Mouse (Mus musculus): Measurements from ENCODE around the gene Fbxw4.

The Fbxw4 gene

DNA sequence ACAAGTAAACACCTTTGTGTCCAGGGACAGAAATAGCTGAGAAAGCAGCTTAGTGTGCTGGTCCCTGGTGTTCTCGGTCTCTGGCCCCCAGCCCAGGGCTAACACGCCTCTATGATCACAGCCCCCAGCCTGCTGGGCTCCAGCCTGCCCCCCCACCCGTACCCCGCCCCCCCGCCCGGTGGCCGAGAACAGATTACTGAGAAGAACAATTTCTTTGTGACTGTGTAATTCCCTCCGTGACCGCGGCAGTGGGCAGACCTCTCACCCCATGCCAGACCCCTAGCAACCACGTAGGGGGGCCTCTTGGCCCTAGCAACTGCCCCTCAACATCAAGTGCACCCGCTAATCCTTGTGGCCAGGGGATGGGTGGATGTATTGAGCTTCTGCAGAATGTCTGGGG is 79.9 kb downstream of the Fbxw4 start:
- intact Hi-C loops (cut with DNase I) = no loop called here

DNA sequence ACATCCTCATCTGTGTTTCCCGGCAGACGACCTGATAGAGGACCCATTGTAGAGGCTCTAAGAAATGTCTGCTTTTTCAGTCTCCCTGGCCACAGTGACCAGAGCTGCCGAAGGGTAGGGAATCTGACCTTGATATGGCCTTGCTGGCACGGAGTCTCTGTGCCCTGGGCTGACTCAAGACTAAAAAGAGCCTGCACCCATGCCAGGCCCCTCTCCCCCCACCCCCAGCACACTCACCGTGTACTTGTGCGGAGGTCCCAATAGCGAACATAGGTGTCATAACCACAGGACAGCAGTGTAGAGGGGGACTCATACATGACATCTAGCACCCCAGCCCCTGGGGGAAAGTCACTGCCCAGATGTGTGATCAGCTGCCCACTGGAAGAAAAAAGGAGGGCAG is 80.7 kb downstream of the Fbxw4 start:
- intact Hi-C loops (cut with DNase I) = no loop called here

DNA sequence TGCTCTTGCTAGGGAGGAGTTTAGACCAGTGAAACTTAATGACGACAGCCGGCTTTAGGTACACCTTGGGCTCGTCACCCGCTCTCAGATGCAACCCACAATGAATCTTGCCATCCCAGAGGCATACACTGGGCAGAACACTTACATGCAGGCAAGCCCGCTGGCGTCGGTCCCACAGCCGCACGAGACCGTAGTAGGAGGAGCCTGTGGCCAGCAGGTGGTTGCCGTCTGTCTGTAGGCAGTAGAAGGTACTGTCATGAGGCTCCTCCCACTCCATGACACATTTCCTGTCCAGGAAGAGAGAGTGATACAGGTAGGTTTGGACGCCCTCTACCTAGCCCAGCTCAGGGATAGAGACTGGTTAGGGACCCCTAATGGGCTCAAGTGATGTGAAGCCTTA is 81.1 kb downstream of the Fbxw4 start:
- intact Hi-C loops (cut with DNase I) = no loop called here

DNA sequence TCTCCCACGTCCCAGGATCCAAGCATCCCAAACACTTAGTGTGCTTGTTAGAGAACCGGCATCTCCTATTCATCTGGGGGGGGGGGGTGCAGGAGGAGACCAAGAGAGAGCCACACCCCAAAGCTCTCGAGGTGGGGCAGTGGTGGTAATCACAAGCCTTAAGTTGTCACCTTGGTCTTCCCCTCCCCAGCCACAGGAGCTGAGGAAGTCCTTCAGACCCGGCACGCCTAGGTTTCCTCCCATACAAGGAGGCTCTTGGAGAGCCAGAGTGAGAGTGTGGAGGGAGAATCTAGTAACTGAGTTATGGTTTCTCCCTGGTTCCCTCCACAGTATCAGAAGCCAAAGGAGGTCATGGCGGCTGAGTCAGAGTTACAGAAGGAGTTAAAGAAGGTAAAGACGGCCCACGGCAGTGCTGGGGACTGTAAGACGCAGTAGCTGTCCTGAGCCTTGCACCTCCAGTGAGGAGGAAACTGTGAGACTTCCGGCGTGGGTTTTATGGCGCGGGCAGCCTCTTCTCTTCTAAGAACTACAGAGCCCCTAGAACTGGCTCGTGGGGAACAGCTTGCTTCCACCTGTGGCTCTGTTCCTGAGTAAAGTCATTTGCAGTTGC is 82.9 kb downstream of the Fbxw4 start:
- intact Hi-C loops (cut with DNase I) = no loop called here

DNA sequence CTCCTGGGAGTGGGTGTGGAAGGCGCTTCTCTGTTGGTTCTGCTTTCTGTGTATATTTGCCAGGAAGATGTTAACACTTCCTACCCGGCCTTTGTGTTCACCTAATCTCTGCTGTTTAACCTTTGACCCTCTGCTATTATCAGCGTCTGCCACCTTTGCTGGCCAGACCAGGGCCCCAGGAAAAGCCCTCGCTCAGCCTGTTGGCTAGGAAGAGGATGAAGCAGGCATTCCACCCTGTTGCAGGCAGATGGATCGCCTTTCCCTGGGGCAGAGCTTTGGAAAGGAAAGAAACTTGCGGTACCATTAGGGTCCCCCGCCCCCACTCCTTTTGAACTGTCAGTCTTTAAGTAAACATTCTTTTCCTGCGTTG is 84.5 kb downstream of the Fbxw4 start:
- intact Hi-C loops (cut with DNase I) = loop anchor here (2.0 kb wide), 1 partner anchor 171 kb away; no protein-coding TSS in a partner anchor

DNA sequence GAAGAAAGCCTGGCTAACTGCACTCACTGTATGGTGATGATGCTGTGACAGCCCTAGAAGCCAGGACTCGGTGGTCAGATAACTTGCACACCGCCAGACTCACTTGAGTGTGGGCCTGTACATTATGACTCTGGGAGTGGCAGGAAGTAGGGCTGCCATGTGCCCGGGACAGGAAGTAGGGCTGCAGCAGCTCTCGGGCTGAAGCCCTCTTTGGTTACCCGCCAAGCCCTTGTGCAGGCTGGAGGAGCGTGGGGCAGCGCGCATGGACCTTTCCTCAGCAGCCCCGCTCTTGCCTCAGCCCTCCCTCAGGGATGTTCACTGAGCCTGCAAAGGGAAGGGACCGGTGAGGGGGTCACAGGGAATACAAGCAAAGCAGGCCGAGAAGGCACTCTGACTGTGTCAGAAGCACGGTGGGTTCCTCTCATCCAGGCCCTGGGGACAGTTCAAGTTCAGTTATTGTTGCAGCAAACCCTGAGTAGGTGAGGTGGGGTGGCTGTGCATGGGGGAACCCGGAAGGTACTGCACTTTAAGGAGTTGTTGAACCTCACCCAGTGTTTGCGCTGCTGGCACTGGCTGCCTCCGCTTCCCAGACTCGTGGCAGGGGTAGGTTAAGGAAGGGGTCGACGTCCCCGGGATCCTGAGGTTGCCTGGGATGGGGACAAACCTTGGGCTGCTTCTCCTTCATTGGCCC is 85.0 kb downstream of the Fbxw4 start:
- intact Hi-C loops (cut with DNase I) = loop anchor here (2.0 to 5.0 kb wide), 2 partner anchors 57 to 172 kb away; no protein-coding TSS in a partner anchor

DNA sequence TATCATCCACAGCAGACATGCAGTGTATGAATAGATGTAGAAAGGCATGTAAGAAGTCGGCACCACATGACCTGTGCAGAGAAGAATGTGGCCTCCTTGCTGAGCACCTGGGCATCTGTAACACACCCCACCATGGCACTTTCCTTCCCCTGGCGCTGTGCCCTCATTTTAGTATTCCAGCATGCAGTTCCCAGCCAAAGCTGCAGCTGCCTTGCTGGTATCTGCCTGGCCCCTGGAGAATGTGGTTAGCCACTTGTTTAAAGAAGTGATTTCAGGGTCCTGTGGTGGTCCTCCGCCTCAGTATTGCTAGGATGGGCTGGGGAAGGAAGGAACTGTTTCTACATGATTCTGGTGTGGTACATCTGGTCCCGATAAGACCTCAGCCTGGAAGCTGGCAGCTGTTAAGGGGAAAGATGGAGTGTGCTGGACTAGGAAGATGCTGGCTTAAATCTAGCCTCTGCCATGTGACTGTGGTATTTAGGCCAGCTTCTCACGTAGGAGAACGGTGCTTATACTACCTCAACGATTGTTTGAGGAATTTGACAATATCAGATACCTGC is 85.7 kb downstream of the Fbxw4 start:
- intact Hi-C loops (cut with DNase I) = loop anchor here (2.0 to 5.0 kb wide), 2 partner anchors 58 to 172 kb away; no protein-coding TSS in a partner anchor

DNA sequence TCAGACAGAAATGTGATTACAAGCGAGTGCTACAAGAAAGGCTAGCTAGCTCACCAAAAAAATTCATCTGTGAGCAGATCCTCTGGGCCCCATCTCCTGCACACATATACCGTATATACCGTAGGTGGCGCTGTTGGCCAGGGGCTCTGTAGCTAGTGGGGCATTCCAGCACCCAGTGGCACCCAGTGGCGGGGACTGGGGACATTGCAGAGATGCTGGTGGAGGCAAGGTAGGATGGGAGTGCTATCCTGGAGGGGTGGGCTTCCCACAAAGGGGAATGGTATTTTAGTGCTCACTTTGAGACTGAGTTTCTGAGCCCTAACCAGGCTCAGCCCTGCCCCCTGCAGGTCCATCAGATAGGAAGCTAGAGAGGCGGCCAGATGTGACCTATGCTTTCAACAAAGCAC is 86.2 kb downstream of the Fbxw4 start:
- intact Hi-C loops (cut with DNase I) = loop anchor here (2.0 to 5.0 kb wide), 2 partner anchors 58 to 173 kb away; no protein-coding TSS in a partner anchor

DNA sequence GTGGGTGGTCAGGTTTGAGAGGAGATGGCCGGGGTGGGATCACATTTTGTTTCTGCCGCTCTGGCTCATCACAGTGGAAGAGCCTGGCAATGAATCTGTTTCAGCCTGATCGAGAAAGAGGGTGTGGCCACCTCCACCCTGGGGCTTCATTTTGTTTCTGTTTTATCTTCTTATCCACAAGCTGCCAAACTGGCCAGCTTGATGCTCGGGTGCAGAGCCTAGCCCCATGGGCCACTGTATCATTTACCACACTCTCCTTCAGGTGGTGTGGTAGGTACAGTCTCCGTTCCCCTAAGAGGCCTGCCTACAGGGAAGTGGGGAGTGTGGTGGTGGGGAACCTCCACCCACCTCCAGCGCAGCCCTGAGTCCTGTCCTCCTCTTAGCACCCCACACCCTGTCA is 87.1 kb downstream of the Fbxw4 start:
- intact Hi-C loops (cut with DNase I) = loop anchor here (5.0 kb wide), 1 partner anchor 59 kb away; no protein-coding TSS in a partner anchor

DNA sequence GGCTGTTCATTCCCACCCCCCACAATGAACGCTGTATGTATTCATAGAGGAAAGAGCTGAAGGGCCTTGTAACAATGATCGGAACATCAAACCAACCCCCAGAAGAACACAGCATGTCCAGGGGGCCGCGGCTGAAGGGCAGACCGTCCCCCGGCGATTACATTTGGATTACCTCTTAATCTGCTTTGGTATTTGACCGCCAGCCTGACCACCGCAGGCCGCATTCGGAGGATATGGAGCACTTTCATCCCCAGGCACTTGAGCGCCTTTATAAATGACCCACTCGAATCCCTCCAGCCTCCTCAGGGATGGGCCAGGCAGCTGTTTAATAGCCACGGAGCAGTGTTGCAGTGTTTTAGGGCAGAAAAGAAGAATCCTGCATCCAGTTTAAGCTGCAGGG is 92.7 kb downstream of the Fbxw4 start:
- intact Hi-C loops (cut with DNase I) = no loop called here

DNA sequence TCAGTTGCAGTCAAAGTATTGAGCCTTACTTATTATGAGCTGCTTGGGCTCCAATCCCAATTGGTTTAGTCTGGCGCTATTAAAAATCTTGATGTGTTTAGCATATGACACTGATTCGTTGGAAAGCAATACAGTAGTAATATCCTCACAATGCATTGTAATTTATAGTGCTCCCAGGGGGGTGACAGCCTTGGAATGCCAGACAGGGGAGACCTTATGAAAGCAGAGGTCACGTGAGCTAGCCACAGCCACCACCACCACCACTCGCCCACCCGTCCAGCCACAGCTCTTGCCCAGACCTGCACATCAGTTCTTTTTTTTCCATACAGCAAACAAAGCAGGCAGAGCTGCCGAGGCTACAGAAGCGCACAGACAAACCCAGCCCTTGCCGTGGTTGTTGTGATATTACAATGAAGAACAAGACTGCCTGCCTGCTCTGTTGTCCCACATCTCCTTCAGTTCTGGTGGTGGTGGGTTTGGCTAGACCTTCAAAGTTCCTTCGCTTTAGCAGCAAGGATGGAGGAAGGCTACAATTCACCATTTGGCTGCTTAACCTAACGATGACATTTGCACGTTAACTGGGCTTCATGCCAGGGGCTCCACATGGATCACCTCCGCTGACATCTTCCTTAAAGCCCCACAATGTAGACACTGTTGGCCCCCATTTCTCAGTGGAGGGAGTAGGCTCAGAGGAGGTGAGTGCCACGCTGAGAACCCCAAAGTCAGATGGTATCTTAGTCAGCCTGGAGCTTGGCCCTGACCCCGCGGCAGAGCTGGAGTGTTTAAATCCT is 94.0 kb downstream of the Fbxw4 start:
- intact Hi-C loops (cut with DNase I) = no loop called here

DNA sequence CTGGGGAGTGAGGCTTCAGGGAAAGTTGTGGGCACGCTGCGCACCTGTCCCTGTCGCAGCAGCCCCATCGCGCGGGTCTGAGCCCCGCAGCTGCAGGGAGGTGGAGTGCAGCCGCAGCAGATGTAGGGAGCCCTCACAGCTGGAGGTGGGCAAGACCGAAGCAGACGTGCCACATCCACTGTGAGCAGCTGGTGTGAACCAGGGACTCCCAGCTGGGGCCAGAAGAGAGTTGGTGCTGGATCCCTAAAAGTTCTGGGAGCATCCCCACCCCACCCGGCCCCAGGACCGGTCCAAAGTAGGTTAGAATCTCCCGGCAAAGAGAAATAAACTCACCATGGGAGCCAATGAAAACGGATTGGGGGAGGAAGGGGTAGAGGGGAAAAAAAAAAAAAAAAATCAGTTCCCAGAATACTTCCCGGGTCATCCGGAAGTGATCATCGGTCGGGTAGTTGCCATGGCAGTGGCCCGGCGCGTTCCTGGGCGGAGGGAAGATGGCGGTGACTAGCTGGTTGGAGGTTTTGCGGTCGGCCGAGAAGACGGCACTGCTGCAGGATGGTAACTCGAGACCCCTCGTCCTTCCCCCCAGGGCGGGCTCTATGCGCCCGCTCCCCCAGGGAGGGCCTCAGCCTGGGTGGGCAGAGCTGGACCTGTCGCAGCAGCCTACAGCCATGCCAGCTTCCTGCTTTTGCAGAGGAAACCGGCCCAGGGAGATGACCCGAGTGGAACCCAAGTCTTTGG is 99.8 kb downstream of the Fbxw4 start, which contains the start of the genes Poll and Gm17018:
Gene Poll, minus strand, starts transcription at position 379 of the 738 bp plus-strand sequence.
Gene Gm17018, plus strand, starts transcription at position 463 of the 738 bp plus-strand sequence.
- intact Hi-C loops (cut with DNase I) = no loop called here

DNA sequence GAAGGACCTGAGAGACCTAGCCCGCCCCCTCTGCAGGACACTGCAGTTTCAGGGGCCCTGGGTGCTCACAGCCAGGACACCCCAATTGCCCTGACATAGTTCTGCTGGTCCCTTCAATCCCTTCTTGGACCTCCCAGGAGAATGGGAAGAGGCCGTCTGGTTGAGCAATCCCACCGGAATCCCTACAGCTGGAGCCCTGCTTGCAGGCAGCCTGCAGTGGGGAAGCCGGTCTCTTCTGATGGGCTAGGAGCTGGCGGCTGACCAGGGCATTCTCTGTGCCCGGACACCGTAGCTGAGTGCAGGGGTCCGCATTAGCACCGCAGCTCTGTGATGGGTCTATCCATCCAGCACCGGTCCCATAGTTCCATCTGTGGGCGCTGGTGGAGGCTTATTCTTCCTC is 106.0 kb downstream of the Fbxw4 start:
- intact Hi-C loops (cut with DNase I) = no loop called here

DNA sequence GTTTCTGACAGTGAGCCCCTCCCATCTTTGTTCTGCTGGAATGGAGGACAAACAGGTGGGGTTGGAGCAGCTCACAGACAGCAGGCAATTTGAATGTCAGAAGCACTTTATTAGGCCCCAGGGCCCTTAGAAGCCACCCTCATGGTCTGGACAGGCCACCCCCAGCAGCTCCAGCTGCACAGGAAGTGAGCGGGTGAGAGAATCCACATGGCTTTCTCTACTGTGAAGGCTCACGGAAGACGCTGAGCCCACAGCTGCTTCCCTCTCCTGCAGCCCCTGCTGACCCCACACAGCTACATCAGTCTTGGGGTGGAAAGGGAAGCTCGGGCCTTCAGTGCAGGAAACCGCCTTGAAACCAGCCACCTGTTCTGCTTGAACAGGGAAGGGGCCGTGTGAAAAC is 107.9 kb downstream of the Fbxw4 start:
- intact Hi-C loops (cut with DNase I) = no loop called here

DNA sequence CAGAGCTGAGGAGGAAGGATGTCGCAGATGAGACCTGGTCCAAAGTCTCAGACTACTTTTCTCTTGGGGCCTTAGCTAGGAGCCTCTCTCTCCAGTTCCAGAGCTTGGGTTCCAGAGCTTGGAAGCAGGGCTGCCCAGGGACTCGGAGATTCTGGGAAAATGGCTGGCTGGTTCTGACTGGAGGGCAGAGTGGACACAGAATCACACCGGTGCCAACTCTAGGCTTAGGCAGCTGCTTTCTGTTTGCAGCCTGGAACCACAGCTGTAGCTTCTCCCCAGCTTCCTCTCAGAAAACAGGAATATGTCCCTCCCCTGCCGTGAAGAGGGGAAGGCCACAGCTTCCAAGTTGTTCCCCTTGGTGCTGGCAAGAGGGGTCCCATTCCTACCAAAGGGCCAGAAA is 110.2 kb downstream of the Fbxw4 start:
- intact Hi-C loops (cut with DNase I) = loop anchor here (5.0 kb wide), 1 partner anchor 243 kb away; no protein-coding TSS in a partner anchor

DNA sequence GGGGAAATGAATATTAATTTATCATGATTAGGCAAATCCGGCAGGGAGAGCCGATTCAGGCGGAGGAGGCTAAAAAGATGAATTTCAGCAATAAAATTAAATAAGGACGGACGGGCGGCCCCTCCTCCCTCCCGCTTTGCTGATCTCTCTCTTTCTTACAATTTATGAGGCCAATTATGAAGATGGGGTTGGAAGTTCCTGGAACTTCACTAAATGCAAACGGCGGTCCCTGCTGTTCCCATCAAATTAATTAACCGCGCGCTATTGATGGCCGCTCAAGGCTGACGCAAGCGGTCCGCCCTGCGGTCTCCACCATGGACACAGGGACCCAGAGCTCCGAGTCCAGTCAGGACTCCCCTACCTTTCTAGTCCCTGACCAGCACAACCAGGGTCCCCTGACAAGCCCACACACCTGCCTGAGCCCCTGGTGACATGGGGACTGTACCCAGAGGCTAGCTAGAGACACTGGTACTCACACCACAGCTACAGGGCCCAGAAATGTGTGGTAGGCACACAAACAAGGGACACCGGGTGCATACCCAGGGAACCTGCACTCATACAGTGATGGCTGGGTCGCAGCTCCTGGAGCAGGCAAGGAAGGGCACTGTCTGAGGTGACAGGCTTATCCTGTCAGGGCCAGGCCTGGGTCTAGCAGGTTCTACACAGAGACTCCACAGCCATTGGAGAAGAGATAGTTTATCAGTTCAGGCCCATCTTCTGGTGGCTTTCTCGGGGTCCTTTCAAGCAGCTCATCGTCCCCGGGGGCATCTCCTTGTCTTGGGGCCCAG is 110.8 kb downstream of the Fbxw4 start:
- intact Hi-C loops (cut with DNase I) = loop anchor here (5.0 kb wide), 1 partner anchor 242 kb away; no protein-coding TSS in a partner anchor

DNA sequence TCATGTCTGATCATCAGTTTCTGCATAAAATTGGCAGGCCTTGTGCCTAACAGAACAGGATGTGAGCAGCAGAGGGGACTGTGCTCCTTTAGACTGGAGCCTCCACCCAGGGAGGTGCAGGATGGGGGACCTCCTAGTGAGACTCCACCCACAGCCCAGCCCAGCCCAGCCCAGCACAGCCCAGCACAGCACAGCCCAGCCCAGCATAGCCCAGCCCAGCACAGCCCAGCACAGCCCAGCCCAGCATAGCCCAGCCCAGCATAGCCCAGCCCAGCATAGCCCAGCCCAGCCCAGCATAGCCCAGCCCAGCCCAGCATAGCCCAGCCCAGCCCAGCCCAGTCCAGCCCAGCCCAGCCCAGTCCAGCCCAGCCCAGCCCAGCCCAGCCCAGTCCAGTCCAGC is 111.9 kb downstream of the Fbxw4 start:
- intact Hi-C loops (cut with DNase I) = loop anchor here (5.0 kb wide), 1 partner anchor 241 kb away; no protein-coding TSS in a partner anchor

DNA sequence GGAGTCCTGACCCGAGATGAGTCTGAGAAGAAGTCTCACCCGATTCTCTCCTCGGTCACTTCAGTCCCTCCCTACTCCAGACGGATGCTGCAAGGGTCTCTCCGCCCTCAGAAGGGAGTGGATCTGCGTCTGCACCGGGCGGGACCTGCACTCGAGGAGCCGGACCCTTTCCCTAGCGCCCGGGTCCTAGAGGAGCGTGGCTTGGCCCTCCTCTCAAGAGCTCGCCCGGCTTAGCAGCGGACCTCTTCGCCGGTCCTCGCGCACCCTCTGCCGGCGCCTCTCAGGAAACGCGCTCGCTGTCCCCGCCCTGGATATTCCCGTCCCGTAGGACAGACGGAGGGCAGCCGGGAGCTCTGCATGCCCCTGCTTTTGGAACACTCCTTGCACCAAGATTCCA is 115.2 kb downstream of the Fbxw4 start:
- intact Hi-C loops (cut with DNase I) = loop anchor here (2.0 to 5.0 kb wide), 4 partner anchors 53 to 324 kb away; no protein-coding TSS in a partner anchor

DNA sequence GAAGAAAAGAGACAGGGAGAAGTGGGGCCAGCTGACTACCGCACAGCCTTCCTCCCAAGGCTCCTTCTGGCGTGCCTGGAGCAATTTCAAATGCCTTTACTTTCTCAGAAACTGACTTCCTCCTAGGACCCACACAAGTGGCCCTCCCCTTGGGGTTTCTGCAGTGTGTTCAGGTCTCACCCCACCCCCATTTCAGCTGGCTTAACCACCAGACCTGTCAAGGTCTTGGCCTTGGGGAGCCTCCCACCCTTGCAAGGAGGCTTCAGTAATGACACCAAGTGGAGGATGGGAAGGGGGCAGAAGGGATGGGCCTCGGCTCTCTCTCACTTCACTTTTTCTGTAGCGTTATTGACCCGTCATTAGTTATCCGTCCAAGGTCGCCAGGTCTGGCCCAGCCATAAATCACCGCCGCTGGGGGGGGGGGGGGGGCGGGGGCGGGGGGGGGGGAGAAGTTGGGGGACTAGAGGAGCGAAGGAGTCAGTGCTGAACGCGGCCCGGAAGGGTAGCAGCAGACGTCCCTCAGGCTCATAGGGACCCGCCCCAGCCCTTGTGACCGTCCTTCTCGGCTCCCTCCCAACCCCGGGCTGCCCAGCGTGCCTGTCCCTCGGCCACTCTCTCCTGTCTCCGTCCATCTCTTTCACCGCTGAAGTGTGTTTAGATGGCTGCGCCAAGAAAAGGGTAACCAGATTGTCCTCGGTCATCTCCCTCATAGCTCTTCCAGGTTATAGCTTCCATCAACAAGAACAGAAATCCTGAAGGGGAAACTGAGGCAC is 115.8 kb downstream of the Fbxw4 start:
- intact Hi-C loops (cut with DNase I) = loop anchor here (2.0 to 5.0 kb wide), 3 partner anchors 52 to 324 kb away; no protein-coding TSS in a partner anchor
